Mouse (Mus musculus): ENCODE measurements around the gene Kalrn. TPM values are rescaled to one million over a fixed set of nuclear protein-coding genes. Genes with fewer than 3 reads are reported as not detected.

Gene Kalrn
- total RNA-seq, 2 experiments from 2014 or later, result 478 to 544 TPM

- peak; percentile 79 to 87 for DNase-seq (ENCODE audit: low spot score in 2 of 2)
- intact Hi-C loops (cut with DNase I), result loop anchor here (1.0 to 5.0 kb wide), 2 partner anchors 115 to 287 kb away; partner anchors contain the start of gene Itgb5
Observed at GRCm38 (mm10) chr16:34114665-34115064, 458.7 kb downstream of the Kalrn start.

GRCm38 (mm10) chr16:34113150-34113549 is 460.2 kb downstream of the Kalrn start:
- DNase-seq (ENCODE audit: low spot score in 2 of 2), result no peak
- intact Hi-C loops (cut with DNase I), result loop anchor here (5.0 kb wide), 1 partner anchor 286 kb away; the partner anchor contains the start of gene Itgb5

GRCm38 (mm10) chr16:34112490-34112889 is 460.8 kb downstream of the Kalrn start:
- peak in 1 of 2 experiments; percentile 27 for DNase-seq (ENCODE audit: low spot score in 2 of 2)
- intact Hi-C loops (cut with DNase I), result loop anchor here (5.0 kb wide), 1 partner anchor 285 kb away; the partner anchor contains the start of gene Itgb5

- intact Hi-C loops (cut with DNase I), result loop anchor here (5.0 kb wide), 1 partner anchor 284 kb away; the partner anchor contains the start of gene Itgb5
- DNase-seq (ENCODE audit: low spot score in 2 of 2), result no peak
Observed at GRCm38 (mm10) chr16:34110840-34111625, 462.3 kb downstream of the Kalrn start.

GRCm38 (mm10) chr16:34104427-34104826 is 468.9 kb downstream of the Kalrn start:
- no peak for DNase-seq (ENCODE audit: low spot score in 2 of 2)
- intact Hi-C loops (cut with DNase I), result no loop called here

GRCm38 (mm10) chr16:34102742-34103141 is 470.6 kb downstream of the Kalrn start:
- intact Hi-C loops (cut with DNase I), result no loop called here
- no peak for DNase-seq (ENCODE audit: low spot score in 2 of 2)

GRCm38 (mm10) chr16:34099795-34100194 is 473.5 kb downstream of the Kalrn start:
- intact Hi-C loops (cut with DNase I), result no loop called here
- no peak for DNase-seq (ENCODE audit: low spot score in 2 of 2)

- intact Hi-C loops (cut with DNase I), result no loop called here
- DNase-seq (ENCODE audit: low spot score in 2 of 2), result peak in 1 of 2 experiments; percentile 59
Observed at GRCm38 (mm10) chr16:34095548-34096141, 477.7 kb downstream of the Kalrn start.

- no peak for DNase-seq (ENCODE audit: low spot score in 2 of 2)
- intact Hi-C loops (cut with DNase I), result no loop called here
Observed at GRCm38 (mm10) chr16:34095093-34095465, 478.3 kb downstream of the Kalrn start.

GRCm38 (mm10) chr16:34094446-34095092 is 478.8 kb downstream of the Kalrn start:
- intact Hi-C loops (cut with DNase I), result loop anchor here (5.0 kb wide), 1 partner anchor 92 kb away; no protein-coding TSS in a partner anchor
- peak in 1 of 2 experiments; percentile 74 for DNase-seq (ENCODE audit: low spot score in 2 of 2)

- intact Hi-C loops (cut with DNase I), result loop anchor here (5.0 kb wide), 1 partner anchor 92 kb away; no protein-coding TSS in a partner anchor
- DNase-seq (ENCODE audit: low spot score in 2 of 2), result no peak
Observed at GRCm38 (mm10) chr16:34093734-34094445, 479.4 kb downstream of the Kalrn start.

- intact Hi-C loops (cut with DNase I), result loop anchor here (5.0 kb wide), 1 partner anchor 87 kb away; no protein-coding TSS in a partner anchor
- no peak for DNase-seq (ENCODE audit: low spot score in 2 of 2)
Observed at GRCm38 (mm10) chr16:34089528-34090095, 483.7 kb downstream of the Kalrn start.

- intact Hi-C loops (cut with DNase I), result no loop called here
- no peak for DNase-seq (ENCODE audit: low spot score in 2 of 2)
Observed at GRCm38 (mm10) chr16:34089022-34089421, 484.3 kb downstream of the Kalrn start.

- intact Hi-C loops (cut with DNase I), result no loop called here
- DNase-seq (ENCODE audit: low spot score in 2 of 2), result no peak
Observed at GRCm38 (mm10) chr16:34088331-34088730, 485.0 kb downstream of the Kalrn start.

GRCm38 (mm10) chr16:34084135-34084920 is 489.0 kb downstream of the Kalrn start:
- intact Hi-C loops (cut with DNase I), result no loop called here
- DNase-seq (ENCODE audit: low spot score in 2 of 2), result no peak

- intact Hi-C loops (cut with DNase I), result no loop called here
- DNase-seq (ENCODE audit: low spot score in 2 of 2), result no peak
Observed at GRCm38 (mm10) chr16:34082494-34083469, 490.6 kb downstream of the Kalrn start.

GRCm38 (mm10) chr16:34081683-34082438 is 491.5 kb downstream of the Kalrn start:
- no peak for DNase-seq (ENCODE audit: low spot score in 2 of 2)
- intact Hi-C loops (cut with DNase I), result no loop called here
